Mouse (Mus musculus) gastrocnemius, adult 2 months (tissue): ENCODE data around the gene Nif3l1. TPM values are rescaled to one million over a fixed set of nuclear protein-coding genes. Genes with fewer than 3 reads are reported as not detected.

ENCODE experiments used
- DNase-seq: peaks from one replicate; pipeline ENCODE4 v3.0.0; 2022
- H3K27ac ChIP-seq: fragments of 200-600 bp; 2 replicates; pipeline ENCODE4 v1.8.1; 2022; ENCODE audit warnings: mild to moderate bottlenecking
- H3K4me3 ChIP-seq: fragments of 200-600 bp; 2 replicates; pipeline ENCODE4 v1.8.1; 2022; ENCODE audit warnings: mild to moderate bottlenecking, moderate library complexity
- CTCF ChIP-seq: fragments of 200-600 bp; IDR thresholded peaks from 2 replicates; pipeline ENCODE4 v1.8.1; 2022; ENCODE audit warnings: antibody characterized with exemption, mild to moderate bottlenecking, moderate library complexity
- intact Hi-C: fragments of 180-260 bp; cut with DNase I; formaldehyde crosslinking; loops from one replicate; pipeline ENCODE4 v1.15.1; 2025
- total RNA-seq, 2 experiments: library from RNA; stranded (reverse); gene quantifications; 2 replicates each; pipeline ENCODE4 v1.2.3; 2021

The Nif3l1 gene
- total RNA-seq, 2 experiments from 2014 or later = 7.7 to 9.4 TPM

DNA sequence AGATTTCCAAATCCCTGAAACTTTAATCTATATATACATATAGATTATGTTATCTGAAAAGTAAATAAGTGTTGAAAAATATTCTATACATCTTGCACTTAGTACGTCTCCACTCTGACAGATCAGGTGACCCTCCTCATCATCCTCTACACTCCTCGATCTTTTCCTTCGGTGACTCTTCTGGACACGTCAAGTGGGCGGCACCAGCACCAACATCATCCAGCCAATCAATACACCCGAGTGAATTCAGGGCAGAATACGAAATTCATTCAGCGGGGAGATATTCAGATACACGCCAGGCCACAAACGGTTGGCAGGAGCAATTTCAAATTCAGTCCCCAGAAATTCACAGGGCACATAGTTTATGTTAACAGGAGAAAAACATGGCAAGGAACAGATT is 24.9 kb upstream of the Nif3l1 start:
- no peak for DNase-seq
- intact Hi-C loops = loop anchor here (5.0 kb wide), 1 partner anchor 292 kb away; the partner anchor contains the start of gene Cflar
- Histone ChIP-seq H3K4me3 (peak overlapping the region; percentile 87), H3K27ac (no peak overlapping the region)
- no peak for TF ChIP-seq CTCF

- no peak for DNase-seq
- Histone ChIP-seq H3K4me3 (peak overlapping the region; percentile 87), H3K27ac (no peak overlapping the region)
- intact Hi-C loops = loop anchor here (5.0 kb wide), 1 partner anchor 291 kb away; the partner anchor contains the start of gene Cflar
- no peak for TF ChIP-seq CTCF
Measured at GRCm38 (mm10) chr1:58420961-58421360, 24.0 kb upstream of the Nif3l1 start.

GRCm38 (mm10) chr1:58422879-58423278 is 22.1 kb upstream of the Nif3l1 start:
- peak overlapping the region; percentile 87 for H3K4me3 ChIP-seq
- intact Hi-C loops = loop anchor here (5.0 kb wide), 1 partner anchor 289 kb away; the partner anchor contains the start of gene Cflar
- DNase-seq = peak; percentile 30
- peak overlapping the region; percentile 99 for H3K27ac ChIP-seq
- TF ChIP-seq CTCF = no peak

GRCm38 (mm10) chr1:58423371-58424248 is 21.3 kb upstream of the Nif3l1 start, which contains the start of gene Clk1:
Clk1 (minus strand) TSS chr1:58424066.
- DNase-seq = peak; percentile 98
- intact Hi-C loops = loop anchor here (2.0 to 5.0 kb wide), 2 partner anchors 21 to 289 kb away; partner anchors contain the start of genes Cflar, Nif3l1 and Ppil3
- TF ChIP-seq CTCF = no peak
- Histone ChIP-seq H3K27ac (peak within 1 kb of the TSS; percentile 99), H3K4me3 (peak within 1 kb of the TSS; percentile 87)

DNA sequence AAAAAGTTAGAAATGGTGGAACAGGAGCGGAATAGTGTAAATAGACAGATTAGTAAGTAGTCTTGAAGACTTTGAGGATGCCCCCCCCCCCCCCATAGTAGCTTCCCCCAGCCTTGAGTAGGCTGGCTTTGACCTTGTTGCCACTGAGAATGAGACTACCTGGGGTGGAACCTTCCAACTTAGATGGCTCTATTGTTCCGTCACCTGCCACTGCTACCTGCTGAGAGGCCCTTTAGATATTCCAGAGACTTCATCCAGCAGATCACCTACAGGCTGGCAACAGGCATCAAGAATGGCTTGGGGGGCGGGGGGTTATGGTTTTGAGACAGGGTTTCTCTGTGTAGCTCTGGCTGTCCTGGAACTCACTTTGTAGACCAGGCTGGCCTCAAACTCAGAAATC is 20.4 kb upstream of the Nif3l1 start:
- no peak overlapping the region for H3K4me3 ChIP-seq
- intact Hi-C loops = loop anchor here (2.0 to 5.0 kb wide), 2 partner anchors 20 to 288 kb away; partner anchors contain the start of genes Cflar, Nif3l1 and Ppil3
- TF ChIP-seq CTCF = no peak
- H3K27ac ChIP-seq = peak overlapping the region; percentile 99
- DNase-seq = no peak

- TF ChIP-seq CTCF = no peak
- intact Hi-C loops = loop anchor here (2.0 kb wide), 1 partner anchor 20 kb away; the partner anchor contains the start of gene Clk1
- H3K4me3 ChIP-seq = peak overlapping the region; percentile 85
- H3K27ac ChIP-seq = peak overlapping the region; percentile 96
- DNase-seq = no peak
Measured at GRCm38 (mm10) chr1:58444691-58445090, 260 bp upstream of the Nif3l1 start.

DNA sequence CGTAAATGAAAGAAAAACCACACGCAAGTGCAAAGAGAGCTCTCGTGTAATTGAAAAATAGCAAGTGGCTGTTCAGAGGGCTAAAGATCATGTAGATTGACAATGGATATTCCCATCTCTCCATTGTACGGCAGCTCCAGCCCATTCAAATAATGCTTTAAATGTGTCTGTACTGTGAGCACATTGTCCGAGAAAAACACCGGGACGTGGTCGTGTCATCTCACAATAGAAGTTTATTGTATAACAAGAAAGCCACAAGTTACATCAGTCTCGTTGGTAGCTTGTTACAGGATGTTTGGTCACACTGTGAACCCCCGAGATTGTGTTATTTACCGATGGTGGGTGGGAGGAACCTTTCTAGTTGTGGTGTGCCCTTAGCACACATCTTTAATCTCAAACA is 910 bp downstream of the Nif3l1 start:
- no peak for TF ChIP-seq CTCF
- intact Hi-C loops = loop anchor here (2.0 kb wide), 1 partner anchor 21 kb away; the partner anchor contains the start of gene Clk1
- H3K4me3 ChIP-seq = peak overlapping the region; percentile 85
- DNase-seq = no peak
- peak overlapping the region; percentile 96 for H3K27ac ChIP-seq

DNA sequence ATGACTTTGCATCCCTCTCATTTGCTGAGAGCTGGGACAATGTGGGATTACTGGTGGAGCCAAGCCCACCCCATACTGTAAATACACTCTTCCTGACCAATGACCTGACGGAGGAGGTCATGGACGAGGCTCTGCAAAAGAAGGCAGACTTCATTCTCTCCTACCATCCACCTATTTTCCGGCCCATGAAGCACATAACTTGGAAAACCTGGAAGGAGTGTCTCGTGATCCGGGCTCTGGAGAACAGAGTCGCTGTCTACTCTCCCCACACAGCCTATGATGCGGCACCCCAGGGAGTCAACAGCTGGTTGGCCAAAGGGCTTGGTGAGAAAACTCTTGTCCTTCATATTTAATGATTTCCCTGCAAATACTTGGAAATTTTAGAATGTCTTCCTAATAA is 2.8 kb downstream of the Nif3l1 start:
- Histone ChIP-seq H3K4me3 (no peak overlapping the region), H3K27ac (no peak overlapping the region)
- TF ChIP-seq CTCF = no peak
- intact Hi-C loops = no loop called here
- no peak for DNase-seq

DNA sequence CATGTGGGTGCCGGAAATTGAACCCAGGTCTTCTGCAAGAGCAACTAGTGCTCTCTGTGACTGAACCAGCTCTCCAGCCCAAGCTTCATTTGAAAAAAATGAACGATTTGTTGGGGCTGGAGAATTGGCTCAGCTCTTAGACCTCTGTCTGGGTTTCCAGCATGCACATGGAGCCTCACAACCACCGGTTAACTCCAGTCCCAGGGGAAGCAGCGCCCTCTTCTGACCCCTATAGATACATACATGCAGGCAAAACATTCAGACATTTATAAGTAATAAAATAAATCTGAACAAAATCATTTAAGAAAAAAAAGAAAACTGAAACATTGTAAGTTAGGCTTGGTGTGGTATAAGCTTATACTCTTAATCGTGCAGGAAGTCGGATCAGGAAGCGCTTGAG is 3.4 kb downstream of the Nif3l1 start:
- Histone ChIP-seq H3K4me3 (no peak overlapping the region), H3K27ac (no peak overlapping the region)
- no peak for TF ChIP-seq CTCF
- intact Hi-C loops = no loop called here
- DNase-seq = no peak

DNA sequence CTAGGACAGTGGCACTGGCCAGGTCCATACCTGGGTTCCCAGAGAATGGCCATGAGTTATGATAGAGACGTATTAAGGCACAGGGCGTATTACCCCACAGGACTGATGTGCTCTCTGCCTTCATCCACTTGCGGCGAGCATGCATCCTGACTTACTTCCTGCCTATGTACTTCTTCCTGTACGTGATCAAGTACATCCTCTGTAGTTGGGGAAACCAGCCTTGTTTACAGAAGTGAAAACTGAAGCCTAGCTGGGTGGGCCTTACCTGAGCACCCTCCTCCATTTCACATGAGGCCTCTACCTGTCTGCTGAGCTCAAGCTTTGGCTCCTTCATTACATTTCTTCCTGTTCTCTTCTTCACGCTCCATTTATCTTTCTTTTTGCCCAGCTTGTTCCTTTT is 9.4 kb downstream of the Nif3l1 start:
- intact Hi-C loops = no loop called here
- DNase-seq = no peak
- no peak overlapping the region for H3K27ac ChIP-seq
- no peak for TF ChIP-seq CTCF
- H3K4me3 ChIP-seq = no peak overlapping the region

GRCm38 (mm10) chr1:58458175-58458574 is 13.2 kb downstream of the Nif3l1 start:
- peak overlapping the region; percentile 68; the same call in 1 of the 2 replicates for H3K27ac ChIP-seq
- DNase-seq = no peak
- no peak for TF ChIP-seq CTCF
- H3K4me3 ChIP-seq = peak overlapping the region; percentile 28
- intact Hi-C loops = no loop called here

GRCm38 (mm10) chr1:58458867-58459266 is 13.9 kb downstream of the Nif3l1 start:
- no peak for TF ChIP-seq CTCF
- DNase-seq = no peak
- Histone ChIP-seq H3K4me3 (no peak overlapping the region), H3K27ac (no peak overlapping the region)
- intact Hi-C loops = no loop called here

DNA sequence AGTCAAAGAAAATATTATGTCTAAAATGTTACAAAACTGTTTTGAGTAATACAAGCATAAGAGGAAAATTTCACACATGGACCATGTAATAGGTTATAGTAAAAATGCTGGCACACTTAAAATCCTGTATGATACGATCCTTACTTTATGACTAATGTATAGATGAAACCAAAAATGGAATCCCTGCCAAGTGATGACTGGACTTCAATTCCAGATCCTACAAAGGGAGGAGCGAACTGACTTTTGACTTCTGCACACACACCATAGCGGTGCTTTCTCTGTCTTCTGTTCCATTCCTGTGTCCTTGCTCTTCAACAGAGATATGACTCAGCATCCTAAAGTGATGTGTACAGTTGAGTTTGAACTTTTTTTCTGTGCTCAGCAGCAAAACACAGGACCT is 15.6 kb downstream of the Nif3l1 start:
- no peak overlapping the region for H3K4me3 ChIP-seq
- intact Hi-C loops = no loop called here
- no peak overlapping the region for H3K27ac ChIP-seq
- DNase-seq = no peak
- TF ChIP-seq CTCF = no peak
